Mouse (Mus musculus) embryonic facial prominence, embryonic 11.5 days (tissue): ENCODE data around the gene Polr2a. TPM values are rescaled to one million over a fixed set of nuclear protein-coding genes. Genes with fewer than 3 reads are reported as not detected.
A peak's percentile ranks its signal among the peaks of the same experiment; 100 is the strongest.

Source experiments
- ATAC-seq: fragments of 200-750 bp; cut with Nextera tagmentation; replicated peaks from 2 replicates; pipeline ENCODE4 v1.8.0; 2017; ENCODE audit warnings: low read depth; ENCODE audit not compliant: insufficient number of reproducible peaks, low FRiP score, low TSS enrichment
- DNase-seq: peaks from one replicate; pipeline ENCODE4 v3.0.0-alpha.2; 2015; ENCODE audit warnings: low spot score
- H3K27ac ChIP-seq: fragments of 300-500 bp; sonication (generic); replicated peaks from 2 replicates; pipeline ENCODE4 v1.5.1; 2014; ENCODE audit warnings: mild to moderate bottlenecking, low read depth, low read length, control low read depth
- H3K27me3 ChIP-seq: fragments of 300-500 bp; sonication (generic); 2 replicates; pipeline ENCODE4 v1.6.1; 2014; ENCODE audit warnings: mild to moderate bottlenecking, low read length, moderate library complexity, mixed read lengths; ENCODE audit not compliant: control insufficient read depth, insufficient read depth
- H3K36me3 ChIP-seq: fragments of 300-500 bp; sonication (generic); replicated peaks from 2 replicates; pipeline ENCODE4 v1.6.1; 2014; ENCODE audit warnings: low read depth, mild to moderate bottlenecking, low read length, moderate library complexity, mixed read lengths; ENCODE audit not compliant: control insufficient read depth, insufficient read depth
- H3K4me1 ChIP-seq: fragments of 300-500 bp; sonication (generic); 2 replicates; pipeline ENCODE4 v1.6.1; 2014; ENCODE audit warnings: low read length, mixed read lengths; ENCODE audit not compliant: control insufficient read depth, insufficient read depth
- H3K4me2 ChIP-seq: fragments of 300-500 bp; sonication (generic); 2 replicates; pipeline ENCODE4 v1.6.1; 2014; ENCODE audit warnings: low read depth, mild to moderate bottlenecking, control low read depth, low read length, moderate library complexity
- H3K4me3 ChIP-seq: fragments of 300-500 bp; sonication (generic); 2 replicates; pipeline ENCODE4 v1.5.1; 2014; ENCODE audit warnings: low read depth, low read length, control low read depth
- H3K9ac ChIP-seq: fragments of 300-500 bp; sonication (generic); replicated peaks from 2 replicates; pipeline ENCODE4 v1.6.1; 2014; ENCODE audit warnings: mild to moderate bottlenecking, control low read depth, low read length
- H3K9me3 ChIP-seq: fragments of 300-500 bp; sonication (generic); replicated peaks from 2 replicates; pipeline ENCODE4 v1.6.1; 2016; ENCODE audit warnings: mild to moderate bottlenecking, low read length, inconsistent platforms, mixed read lengths; ENCODE audit not compliant: control insufficient read depth
- WGBS: fragments of 180-500 bp; shearing (Covaris S2); extraction: QIAGEN DNeasy Blood & Tissue Kit; methylation state at CpG from one replicate; pipeline ENCODE4 v1.1.7; 2014; 5-methylcytosine and 5-hydroxymethylcytosine counted together
- polyA plus RNA-seq: library from polyadenylated mRNA; unstranded; fragments of >200 nt; fragmentation: Nextera tagmentation; extraction: Ambion mirVana; gene quantifications from 2 replicates; pipeline ENCODE4 v1.2.1, GENCODE M21; 2014

The Polr2a gene
- polyA plus RNA-seq, 1 experiment from 2014 or later: 51.4 TPM

DNA sequence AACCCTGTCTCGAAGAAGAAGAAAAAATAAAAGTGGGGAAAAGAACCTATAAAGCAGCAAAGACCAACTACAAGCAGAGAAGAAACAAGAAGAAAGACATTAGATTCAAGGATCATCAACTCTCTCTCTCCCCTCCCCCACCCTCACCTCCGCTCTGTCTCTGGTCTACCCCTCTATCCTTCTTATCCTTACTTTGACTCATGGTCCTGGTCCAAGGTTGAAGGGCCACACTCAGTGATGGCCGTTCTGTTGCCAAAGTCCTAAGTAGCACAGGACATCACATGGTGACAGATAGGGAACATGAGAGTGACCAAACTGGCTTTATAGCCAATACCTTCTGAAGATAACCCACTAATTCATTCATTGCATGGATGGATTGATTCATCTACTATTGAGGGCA is 61.0 kb downstream of the Polr2a start:
- no peak overlapping the region for H3K9ac ChIP-seq
- H3K4me1 ChIP-seq: peaks cover 3% of the 10 kb centered on the region; the same call in 1 of the 2 replicates
- no peaks in the 10 kb centered on the region for H3K9me3 ChIP-seq
- no peak overlapping the region for H3K4me2 ChIP-seq
- no peak for DNase-seq
- no peaks in the 10 kb centered on the region for H3K36me3 ChIP-seq
- 89% methylated on average over 3 of the region's 3 CpGs for WGBS
- no peak overlapping the region for H3K27ac ChIP-seq
- ATAC-seq: no peak
- no peak overlapping the region for H3K4me3 ChIP-seq
- H3K27me3 ChIP-seq: no peaks in the 10 kb centered on the region

DNA sequence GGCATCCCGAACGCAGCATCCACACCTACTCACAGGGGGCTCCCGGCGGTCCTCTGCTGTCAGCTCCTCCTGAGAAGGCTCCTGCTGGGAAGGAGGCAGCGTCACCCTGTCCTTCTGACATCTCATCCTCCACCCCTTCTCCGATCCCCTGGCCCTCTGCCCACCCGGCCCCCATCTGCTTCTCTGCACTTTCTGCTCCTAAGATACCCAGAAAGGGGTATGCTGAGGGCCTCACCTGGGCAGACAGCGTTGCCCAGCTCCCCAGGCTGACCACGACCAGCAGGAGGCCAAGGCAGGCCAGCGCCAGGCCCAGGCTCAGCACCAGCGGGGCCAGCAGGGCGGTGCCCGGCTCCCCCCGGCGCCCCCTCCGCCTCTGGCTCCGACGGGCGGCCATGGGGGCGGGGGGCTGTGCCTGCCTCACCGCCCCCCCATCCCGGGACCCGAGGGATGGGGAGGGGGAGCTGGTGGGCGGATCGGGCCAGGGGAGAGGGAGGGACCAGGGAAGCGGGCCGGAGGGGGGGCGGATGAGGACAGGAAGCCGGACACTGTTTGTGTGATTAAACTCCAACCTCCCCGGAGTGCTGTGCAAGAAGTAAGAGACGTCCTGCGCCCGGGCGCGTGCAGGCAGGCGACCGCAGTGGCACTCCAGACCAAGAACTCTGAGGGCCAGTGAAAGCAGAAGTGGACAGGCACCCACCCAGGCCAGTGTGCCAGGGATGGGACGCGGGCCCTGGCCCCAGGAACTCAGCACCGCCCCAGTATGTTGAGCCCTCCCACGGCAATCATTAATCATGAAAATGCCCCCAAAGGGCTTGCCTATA is 62.9 kb downstream of the Polr2a start, which contains the start of the genes Tnfsf12 and Tnfsfm13:
Gene Tnfsf12, minus strand, starts transcription at position 489 of the 821 bp plus-strand sequence.
Gene Tnfsfm13, minus strand, starts transcription at position 738 of the 821 bp plus-strand sequence.
- H3K36me3 ChIP-seq: no peaks in the 10 kb centered on the region
- H3K27me3 ChIP-seq: no peaks in the 10 kb centered on the region
- peaks cover 3% of the 10 kb centered on the region; the same call in 1 of the 2 replicates for H3K4me1 ChIP-seq
- H3K4me3 ChIP-seq: peak within 1 kb of the TSS; percentile 50
- peak within 1 kb of the TSS; percentile 84 for H3K9ac ChIP-seq
- WGBS: 1% methylated on average over 41 of the region's 41 CpGs
- no peaks in the 10 kb centered on the region for H3K9me3 ChIP-seq
- 0 out of 2 replicates have a peak within 1 kb of the TSS, but pooled peaks have one; percentile 9 for H3K27ac ChIP-seq
- peak within 1 kb of the TSS; percentile 96 for H3K4me2 ChIP-seq
- ATAC-seq (peak; percentile 74), DNase-seq (peak; percentile 65)

DNA sequence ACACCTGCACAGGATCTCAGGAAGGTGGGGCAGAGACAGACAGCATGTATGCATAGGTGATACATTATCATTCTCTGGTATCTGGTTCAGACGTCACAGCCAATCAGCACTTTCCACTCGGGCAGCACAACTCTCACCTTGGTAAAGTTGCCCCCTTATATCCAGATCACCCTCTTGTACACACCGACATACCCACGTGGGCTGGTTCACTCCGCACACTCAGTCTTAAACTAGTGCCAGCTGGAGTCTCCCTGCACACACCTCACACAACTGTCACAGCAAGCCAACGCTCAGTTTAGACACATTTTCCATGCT is 63.4 kb downstream of the Polr2a start:
- H3K27ac ChIP-seq: no peak overlapping the region
- 26% methylated on average over 6 of the region's 6 CpGs for WGBS

DNA sequence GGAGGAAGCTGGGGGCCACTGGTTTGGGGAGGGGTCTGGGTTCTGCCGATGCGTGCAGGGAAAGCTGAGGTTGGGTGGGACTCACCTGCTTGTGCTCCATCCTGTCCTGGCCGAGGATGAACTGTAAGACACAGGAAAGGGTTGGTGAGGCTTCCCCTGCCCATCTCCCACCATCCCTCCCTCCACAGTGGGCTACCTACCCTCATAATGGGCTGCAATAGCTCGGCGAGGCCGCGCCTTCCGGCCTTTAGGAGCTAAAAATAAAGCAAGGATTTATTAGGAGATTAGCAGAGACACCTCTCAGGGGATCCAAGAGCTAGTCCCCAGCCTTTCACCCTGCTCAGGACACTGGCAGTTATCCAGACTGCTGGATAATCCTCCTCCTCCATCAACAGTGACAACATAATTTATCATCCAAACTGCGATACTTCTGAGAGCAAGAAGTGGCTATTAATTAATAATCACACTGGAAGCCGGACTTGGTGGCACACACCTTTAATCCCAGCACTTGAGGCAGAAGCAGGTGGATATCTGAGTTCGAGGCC is 64.9 kb downstream of the Polr2a start:
- H3K27me3 ChIP-seq: no peaks in the 10 kb centered on the region
- ATAC-seq: no peak
- H3K9ac ChIP-seq: no peak overlapping the region
- H3K4me3 ChIP-seq: no peak overlapping the region
- H3K9me3 ChIP-seq: no peaks in the 10 kb centered on the region
- H3K36me3 ChIP-seq: no peaks in the 10 kb centered on the region
- H3K4me1 ChIP-seq: peaks cover 3% of the 10 kb centered on the region; the same call in 1 of the 2 replicates
- no peak overlapping the region for H3K27ac ChIP-seq
- WGBS: 71% methylated on average over 11 of the region's 11 CpGs
- DNase-seq: no peak
- no peak overlapping the region for H3K4me2 ChIP-seq

More for the DNA sequence above, 63.4 kb downstream of the Polr2a start:
- H3K36me3 ChIP-seq: no peaks in the 10 kb centered on the region
- no peak overlapping the region; the same call in 1 of the 2 replicates for H3K9ac ChIP-seq
- peaks cover 3% of the 10 kb centered on the region; the same call in 1 of the 2 replicates for H3K4me1 ChIP-seq
- peak overlapping the region; percentile 50 for H3K4me3 ChIP-seq
- H3K4me2 ChIP-seq: peak overlapping the region; percentile 96; the same call in 1 of the 2 replicates
- DNase-seq (no peak), ATAC-seq (no peak)
- no peaks in the 10 kb centered on the region for H3K9me3 ChIP-seq
- no peaks in the 10 kb centered on the region for H3K27me3 ChIP-seq

DNA sequence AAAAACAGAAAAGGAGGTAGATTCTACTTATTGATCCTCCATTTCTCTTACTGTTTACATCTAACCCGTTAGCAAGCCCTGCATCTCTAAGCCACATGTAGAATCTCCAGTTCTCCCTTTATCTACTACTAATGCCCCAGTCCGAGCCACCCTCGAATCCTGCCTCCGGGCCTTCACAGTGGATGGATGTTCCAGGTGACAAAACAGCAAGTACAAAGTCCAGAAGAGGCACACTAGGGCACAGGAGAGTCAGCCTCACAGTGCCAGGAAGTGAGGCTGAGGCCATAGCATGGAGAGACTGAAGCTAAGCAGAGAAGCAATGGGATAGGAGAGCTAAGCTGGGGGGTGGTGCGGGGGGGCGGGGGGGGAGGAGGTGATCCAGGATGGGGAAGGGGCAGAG is 65.6 kb downstream of the Polr2a start:
- 92% methylated on average over 6 of the region's 6 CpGs for WGBS

DNA sequence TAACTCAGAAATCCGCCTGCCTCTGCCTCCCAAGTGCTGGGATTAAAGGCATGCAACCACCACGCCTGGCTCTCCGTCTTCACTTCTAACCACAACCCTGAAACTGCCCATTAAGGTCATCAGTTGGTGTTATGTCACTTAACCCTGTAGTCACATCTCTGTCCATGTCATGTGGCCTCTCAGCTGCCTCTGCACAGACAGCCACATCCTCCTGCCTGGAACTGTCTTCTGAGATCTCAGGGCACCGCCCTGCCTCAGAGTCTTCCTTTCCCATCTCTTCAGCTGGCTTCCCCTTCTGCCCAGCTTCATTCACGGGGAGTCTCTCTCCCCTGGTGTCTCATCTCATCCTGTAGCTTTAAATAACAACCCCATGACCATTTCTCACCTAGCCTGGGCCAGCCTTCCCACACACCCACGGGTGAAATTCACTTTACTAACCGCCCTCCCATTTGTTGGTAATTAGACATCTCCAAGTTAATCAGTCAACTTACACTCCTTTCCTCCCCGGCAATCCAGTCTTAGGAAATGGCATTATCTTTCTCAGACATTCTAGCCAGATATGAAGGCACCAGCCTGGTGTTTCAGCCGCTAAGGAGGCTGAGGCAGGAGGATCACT is 66.1 kb downstream of the Polr2a start:
- no peak overlapping the region for H3K27ac ChIP-seq
- H3K4me1 ChIP-seq: peaks cover 3% of the 10 kb centered on the region; the same call in 1 of the 2 replicates
- no peaks in the 10 kb centered on the region for H3K36me3 ChIP-seq
- DNase-seq (no peak), ATAC-seq (no peak)
- no peaks in the 10 kb centered on the region for H3K27me3 ChIP-seq
- WGBS: 78% methylated on average over 9 of the region's 9 CpGs
- H3K9ac ChIP-seq: no peak overlapping the region
- no peaks in the 10 kb centered on the region for H3K9me3 ChIP-seq
- no peak overlapping the region for H3K4me2 ChIP-seq
- no peak overlapping the region for H3K4me3 ChIP-seq

More for the DNA sequence above, 65.6 kb downstream of the Polr2a start:
- Histone ChIP-seq H3K9me3 (no peaks in the 10 kb centered on the region), H3K9ac (no peak overlapping the region), H3K36me3 (no peaks in the 10 kb centered on the region), H3K4me3 (no peak overlapping the region), H3K4me2 (no peak overlapping the region), H3K27ac (no peak overlapping the region), H3K27me3 (no peaks in the 10 kb centered on the region), H3K4me1 (peaks cover 3% of the 10 kb centered on the region; the same call in 1 of the 2 replicates)
- DNase-seq (no peak), ATAC-seq (no peak)

DNA sequence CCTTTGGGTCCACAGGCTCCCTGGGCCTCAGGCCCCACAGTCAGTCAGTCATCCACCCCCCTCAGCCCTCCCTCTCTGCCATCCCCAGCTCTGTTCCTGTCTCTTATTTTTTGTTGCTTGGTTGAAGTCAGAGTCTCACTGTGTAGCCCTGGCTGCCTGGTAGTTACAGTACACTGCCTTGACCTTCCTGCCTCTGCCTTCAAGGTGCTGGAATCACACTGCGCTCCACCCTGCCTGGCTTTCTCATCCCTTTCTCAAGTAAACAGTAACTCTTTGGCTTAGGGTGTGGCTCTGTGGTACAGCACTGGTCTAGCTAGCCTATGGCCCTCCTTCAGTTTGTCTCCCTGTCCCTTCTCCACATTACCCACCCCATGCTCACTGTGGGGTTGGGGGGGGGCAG is 68.5 kb downstream of the Polr2a start:
- Histone ChIP-seq H3K9me3 (no peaks in the 10 kb centered on the region), H3K4me1 (no peaks in the 10 kb centered on the region), H3K27ac (no peak overlapping the region), H3K27me3 (no peaks in the 10 kb centered on the region), H3K4me2 (no peak overlapping the region), H3K4me3 (no peak overlapping the region), H3K36me3 (no peaks in the 10 kb centered on the region), H3K9ac (no peak overlapping the region)
- no peak for DNase-seq
- ATAC-seq: 0 out of 2 replicates have a peak, but pooled peaks have one; percentile 12
- WGBS: 88% methylated on average over 1 of the region's 1 CpGs
